Comparison of ENCODE assay signal across 8 mouse cellular contexts in genomic region chr2:141231011-141231668, GRCm38 (mm10).
DNase-seq lines count a peak whose midpoint lies in the region; ATAC-seq and TF ChIP-seq lines count a peak whose summit lies in the region.

No protein-coding gene starts in this region.

- H3K4me3 ChIP-seq in lung, embryonic 16.5 days (ENCODE audit: low read length), result no peak overlapping the region
- no peak overlapping the region for H3K4me3 ChIP-seq in embryonic facial prominence, embryonic 15.5 days (replicated peaks)
- no peak overlapping the region for H3K4me3 ChIP-seq in neural tube, embryonic 12.5 days
- H3K4me3 ChIP-seq in thymus, adult 2 months (ENCODE audit: control insufficient read depth, insufficient read depth, low read length), result no peak overlapping the region

- no peak overlapping the region for H3K9ac ChIP-seq in lung, embryonic 16.5 days (ENCODE audit: low read length)
- no peak overlapping the region for H3K9ac ChIP-seq in embryonic facial prominence, embryonic 15.5 days
- H3K9ac ChIP-seq in neural tube, embryonic 12.5 days, result no peak overlapping the region

- no peaks in the 10 kb centered on the region for H3K9me3 ChIP-seq in lung, embryonic 16.5 days (ENCODE audit: control insufficient read depth, low read length)
- H3K9me3 ChIP-seq in embryonic facial prominence, embryonic 15.5 days (replicated peaks), result no peaks in the 10 kb centered on the region
- H3K9me3 ChIP-seq in neural tube, embryonic 12.5 days, result no peaks in the 10 kb centered on the region

- no peaks in the 10 kb centered on the region for H3K27me3 ChIP-seq in lung, embryonic 16.5 days (ENCODE audit: control insufficient read depth, insufficient read depth, low read depth, low read length)
- H3K27me3 ChIP-seq in embryonic facial prominence, embryonic 15.5 days, result no peaks in the 10 kb centered on the region
- H3K27me3 ChIP-seq in neural tube, embryonic 12.5 days (replicated peaks), result no peaks in the 10 kb centered on the region
- H3K27me3 ChIP-seq in thymus, adult 2 months (ENCODE audit: control insufficient read depth, insufficient read depth, low read length), result no peaks in the 10 kb centered on the region

- TF ChIP-seq POLR2A in thymus, adult 2 months (IDR thresholded peaks at IDR 0.05; ENCODE audit: control insufficient read depth, extremely low read depth, insufficient read depth, low read length, poor library complexity), result no peak

- H3K27ac ChIP-seq in lung, embryonic 16.5 days (ENCODE audit: low read length), result no peak overlapping the region
- peak overlapping the region; percentile 6; the same call in 1 of the 2 replicates for H3K27ac ChIP-seq in embryonic facial prominence, embryonic 15.5 days (replicated peaks)
- H3K27ac ChIP-seq in neural tube, embryonic 12.5 days, result no peak overlapping the region
- no peak overlapping the region for H3K27ac ChIP-seq in thymus, adult 2 months (ENCODE audit: control insufficient read depth, insufficient read depth, low read length)

- peak overlapping the region; percentile 20; the same call in 1 of the 2 replicates for H3K4me2 ChIP-seq in lung, embryonic 16.5 days (ENCODE audit: low read depth, low read length)
- H3K4me2 ChIP-seq in embryonic facial prominence, embryonic 15.5 days (replicated peaks), result peak overlapping the region; percentile 28
- H3K4me2 ChIP-seq in neural tube, embryonic 12.5 days (replicated peaks), result 0 out of 2 replicates have a peak overlapping the region, but pooled peaks have one; percentile 4

- H3K4me1 ChIP-seq in lung, embryonic 16.5 days (replicated peaks; ENCODE audit: control insufficient read depth, insufficient read depth, low read length), result no peaks in the 10 kb centered on the region
- H3K4me1 ChIP-seq in embryonic facial prominence, embryonic 15.5 days, result peaks cover 21% of the 10 kb centered on the region
- H3K4me1 ChIP-seq in neural tube, embryonic 12.5 days, result 0 out of 2 replicates have a peak, but pooled peaks cover 2% of the 10 kb centered on the region
- no peaks in the 10 kb centered on the region for H3K4me1 ChIP-seq in thymus, adult 2 months (replicated peaks; ENCODE audit: control insufficient read depth, insufficient read depth, low read length)

- 15% methylated on average over 16 of the region's 16 CpGs for WGBS in lung, embryonic 16.5 days
- WGBS in embryonic facial prominence, embryonic 15.5 days, result 16% methylated on average over 16 of the region's 16 CpGs
- 42% methylated on average over 16 of the region's 16 CpGs for WGBS in neural tube, embryonic 12.5 days
- 70% methylated on average over 16 of the region's 16 CpGs for WGBS in thymus, adult 2 months

- TF ChIP-seq CTCF in thymus, adult 2 months (IDR thresholded peaks at IDR 0.05; ENCODE audit: borderline replicate concordance, control insufficient read depth, extremely low read depth, insufficient read depth, low read length, poor library complexity), result no peak

- DNase-seq in lung, postnatal 25 days (ENCODE audit: low spot score), result no peak
- peak; percentile 17 to 33 for DNase-seq in layer of hippocampus, postnatal 14 days (ENCODE audit: low spot score in 2 of 2)
- no peak for DNase-seq in urinary bladder, adult 18-20 months (ENCODE audit: low spot score in 2 of 2)
- no peak for DNase-seq in thymus, adult 18-20 months
- no peak for DNase-seq in thymus, adult 2 months

- H3K36me3 ChIP-seq in lung, embryonic 16.5 days (ENCODE audit: control insufficient read depth, insufficient read depth, low read length), result no peaks in the 10 kb centered on the region
- H3K36me3 ChIP-seq in embryonic facial prominence, embryonic 15.5 days, result no peaks in the 10 kb centered on the region
- no peaks in the 10 kb centered on the region for H3K36me3 ChIP-seq in neural tube, embryonic 12.5 days
- no peaks in the 10 kb centered on the region for H3K36me3 ChIP-seq in thymus, adult 2 months (ENCODE audit: control insufficient read depth, insufficient read depth, low read length)

- ATAC-seq in lung, embryonic 16.5 days (ENCODE audit: low read depth), result no peak
- ATAC-seq in embryonic facial prominence, embryonic 15.5 days (ENCODE audit: insufficient number of reproducible peaks, low FRiP score, low TSS enrichment, low read depth), result no peak
- no peak for ATAC-seq in neural tube, embryonic 12.5 days (ENCODE audit: low FRiP score, low read depth)

Comparison
In these comparisons a context has a peak if more than half of its experiments do, and no peak if none do; other contexts are left out.
1. DNase-seq: peak in layer of hippocampus, postnatal 14 days (2 of 2); none in lung, postnatal 25 days (single experiment), urinary bladder, adult 18-20 months (0 of 2), thymus, adult 18-20 months (0 of 2) and thymus, adult 2 months (single experiment).
2. Peak in every context shown above with its lines, with median percentiles within 50 percentile points of each other: H3K4me2 ChIP-seq.